Mouse (Mus musculus) kidney, adult 2 months (tissue): ENCODE data around the gene Zap70.

ENCODE experiments used
- CTCF ChIP-seq: fragments of 200-500 bp; conservative IDR thresholded peaks from 2 replicates; pipeline ENCODE4 v1.5.1; 2011; ENCODE audit warnings: low read depth, mild to moderate bottlenecking, control low read depth, low read length, moderate library complexity, mixed read lengths; ENCODE audit not compliant: insufficient read depth, insufficient read length
- POLR2A ChIP-seq: fragments of 200-500 bp; IDR thresholded peaks from one replicate; pipeline ENCODE4 v1.6.1; 2011; ENCODE audit warnings: low read depth, low read length, control low read depth

DNA sequence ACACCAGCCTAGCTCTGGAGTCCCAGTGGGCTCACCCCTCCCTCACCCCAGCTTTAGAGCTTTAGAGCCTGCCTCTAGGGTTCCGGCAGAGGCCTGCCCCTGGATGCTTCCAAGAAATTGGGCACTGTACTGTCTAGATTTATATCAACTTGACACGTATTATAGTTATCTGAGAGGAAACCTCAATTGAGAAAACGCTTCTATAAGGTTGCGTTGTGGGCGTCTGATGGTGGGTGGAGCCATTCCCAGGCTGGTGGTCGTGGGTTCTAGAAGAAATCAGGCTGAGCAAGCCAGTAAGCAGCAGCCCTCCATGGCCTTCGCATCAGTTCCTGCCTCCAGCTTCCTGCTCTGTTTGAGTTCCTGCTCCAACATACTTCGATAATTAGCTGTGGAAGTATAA is 537 bp upstream of the Zap70 start:
- TF ChIP-seq CTCF (no peak), POLR2A (no peak)
